Mouse (Mus musculus) thymus, adult 2 months (tissue): ENCODE measurements around the gene Dnal4.

Source experiments
- CTCF ChIP-seq: fragments of 200-500 bp; IDR thresholded peaks from 2 replicates; pipeline ENCODE4 v1.5.1; 2012; ENCODE audit warnings: mild to moderate bottlenecking, control low read depth, low read length, moderate library complexity, borderline replicate concordance; ENCODE audit not compliant: control insufficient read depth, poor library complexity, insufficient read depth; ENCODE audit errors: extremely low read depth
- POLR2A ChIP-seq: fragments of 200-500 bp; IDR thresholded peaks from 2 replicates; pipeline ENCODE4 v1.6.1; 2012; ENCODE audit warnings: mild to moderate bottlenecking, low read length, control low read depth, moderate library complexity; ENCODE audit not compliant: control insufficient read depth, poor library complexity, insufficient read depth; ENCODE audit errors: extremely low read depth

- TF ChIP-seq POLR2A (no peak), CTCF (no peak)
These were observed 43.3 kb downstream of the Dnal4 start for GRCm38 (mm10) chr15:79734311-79734710.
